Mouse (Mus musculus) spleen, adult 2 months (tissue): Measurements from ENCODE around the gene Homer2. TPM values are rescaled to one million over a fixed set of nuclear protein-coding genes. Genes with fewer than 3 reads are reported as not detected.

Experiments
- DNase-seq, 2 experiments: peaks; one replicate each; pipeline versions ENCODE4 v3.0.0 to v3.0.0-alpha.2; 2012 to 2021; ENCODE audit warnings: low spot score in 2 of 2, low read depth in 1 of 2
- H3K27ac ChIP-seq: fragments of 200-500 bp; 2 replicates; pipeline ENCODE4 v1.5.1; 2012; ENCODE audit warnings: low read length, inconsistent platforms; ENCODE audit not compliant: insufficient read depth
- H3K27me3 ChIP-seq: fragments of 200-500 bp; 2 replicates; pipeline ENCODE4 v1.6.1; 2012; ENCODE audit warnings: mild to moderate bottlenecking, moderate library complexity, low read length, inconsistent platforms; ENCODE audit not compliant: control insufficient read depth, insufficient read depth
- H3K36me3 ChIP-seq: fragments of 200-500 bp; 2 replicates; pipeline ENCODE4 v1.6.1; 2012; ENCODE audit warnings: mild to moderate bottlenecking, low read length, inconsistent platforms; ENCODE audit not compliant: control insufficient read depth, insufficient read depth
- H3K4me1 ChIP-seq: fragments of 200-500 bp; 2 replicates; pipeline ENCODE4 v1.6.1; 2011; ENCODE audit warnings: inconsistent platforms; ENCODE audit not compliant: control insufficient read depth, insufficient read depth, insufficient read length
- H3K4me3 ChIP-seq: fragments of 200-500 bp; 2 replicates; pipeline ENCODE4 v1.5.1; 2011; ENCODE audit warnings: mild to moderate bottlenecking, inconsistent platforms; ENCODE audit not compliant: insufficient read depth, insufficient read length; ENCODE audit errors: extremely low read depth
- CTCF ChIP-seq: fragments of 200-500 bp; IDR thresholded peaks from 2 replicates; pipeline ENCODE4 v1.5.1; 2011; ENCODE audit warnings: mild to moderate bottlenecking, inconsistent platforms; ENCODE audit not compliant: insufficient read depth, insufficient read length, insufficient replicate concordance; ENCODE audit errors: extremely low read depth
- POLR2A ChIP-seq: fragments of 200-500 bp; IDR thresholded peaks from 2 replicates; pipeline ENCODE4 v1.6.1; 2011; ENCODE audit warnings: low read depth, low read length, inconsistent platforms
- WGBS: fragments of 180-500 bp; shearing (Covaris S2); methylation state at CpG from one replicate; pipeline ENCODE4 v1.1.7; 2018; 5-methylcytosine and 5-hydroxymethylcytosine counted together
- polyA plus RNA-seq: library from polyadenylated mRNA; depleted of rRNA; stranded (reverse); fragments of >200 nt; gene quantifications from 2 replicates; pipeline ENCODE4 v1.2.3, GENCODE M21; 2012

Gene Homer2
- polyA plus RNA-seq, 1 experiment = 0.95 TPM

GRCm38 (mm10) chr7:81721271-81721670 is 13.9 kb upstream of the Homer2 start:
- no peaks in the 10 kb centered on the region for H3K4me1 ChIP-seq
- 85% methylated on average over 5 of the region's 5 CpGs for WGBS
- H3K27me3 ChIP-seq = no peaks in the 10 kb centered on the region

GRCm38 (mm10) chr7:81719216-81719661 is 11.9 kb upstream of the Homer2 start:
- no peak for DNase-seq
- WGBS = 92% methylated on average over 1 of the region's 1 CpGs
- Histone ChIP-seq H3K27ac (no peak overlapping the region), H3K4me3 (no peak overlapping the region), H3K4me1 (no peaks in the 10 kb centered on the region), H3K27me3 (no peaks in the 10 kb centered on the region), H3K36me3 (no peaks in the 10 kb centered on the region)
- TF ChIP-seq POLR2A (no peak), CTCF (no peak)

More at GRCm38 (mm10) chr7:81721271-81721670, 13.9 kb upstream of the Homer2 start:
- TF ChIP-seq POLR2A (no peak), CTCF (no peak)
- Histone ChIP-seq H3K4me3 (no peak overlapping the region), H3K36me3 (no peaks in the 10 kb centered on the region), H3K27ac (no peak overlapping the region)
- DNase-seq = no peak

GRCm38 (mm10) chr7:81718657-81719056 is 11.3 kb upstream of the Homer2 start:
- 75% methylated on average over 1 of the region's 1 CpGs for WGBS
- Histone ChIP-seq H3K4me1 (no peaks in the 10 kb centered on the region), H3K36me3 (no peaks in the 10 kb centered on the region), H3K27me3 (no peaks in the 10 kb centered on the region), H3K4me3 (no peak overlapping the region), H3K27ac (no peak overlapping the region)
- no peak for DNase-seq
- TF ChIP-seq POLR2A = no peak
- TF ChIP-seq CTCF = no peak

GRCm38 (mm10) chr7:81710166-81710565 is 2.8 kb upstream of the Homer2 start:
- Histone ChIP-seq H3K27ac (no peak overlapping the region), H3K36me3 (no peaks in the 10 kb centered on the region), H3K27me3 (peaks cover 16% of the 10 kb centered on the region), H3K4me3 (no peak overlapping the region), H3K4me1 (peaks cover 2% of the 10 kb centered on the region; the same call in 1 of the 2 replicates)
- no peak for DNase-seq
- WGBS = 89% methylated on average over 4 of the region's 4 CpGs
- TF ChIP-seq POLR2A = no peak
- TF ChIP-seq CTCF = no peak

- DNase-seq = no peak
- TF ChIP-seq CTCF (no peak), POLR2A (no peak)
- peaks cover 16% of the 10 kb centered on the region for H3K27me3 ChIP-seq
These were observed 838 bp upstream of the Homer2 start for GRCm38 (mm10) chr7:81708165-81708564.

GRCm38 (mm10) chr7:81706416-81707391 is 623 bp downstream of the Homer2 start:
- H3K4me3 ChIP-seq = no peak overlapping the region; the same call in 1 of the 2 replicates
- WGBS = under 1% methylated on average over 109 of the region's 114 CpGs
- H3K27ac ChIP-seq = no peak overlapping the region
- peaks cover 2% of the 10 kb centered on the region; the same call in 1 of the 2 replicates for H3K4me1 ChIP-seq
- TF ChIP-seq POLR2A = no peak
- no peak for TF ChIP-seq CTCF
- no peak for DNase-seq
- no peaks in the 10 kb centered on the region for H3K36me3 ChIP-seq
- H3K27me3 ChIP-seq = peaks cover 16% of the 10 kb centered on the region

More at GRCm38 (mm10) chr7:81708165-81708564, 838 bp upstream of the Homer2 start:
- Histone ChIP-seq H3K4me3 (no peak overlapping the region), H3K4me1 (peaks cover 2% of the 10 kb centered on the region; the same call in 1 of the 2 replicates), H3K36me3 (no peaks in the 10 kb centered on the region), H3K27ac (no peak overlapping the region)

- Histone ChIP-seq H3K27ac (no peak overlapping the region), H3K36me3 (no peaks in the 10 kb centered on the region), H3K4me3 (no peak overlapping the region), H3K27me3 (peaks cover 16% of the 10 kb centered on the region), H3K4me1 (peaks cover 2% of the 10 kb centered on the region; the same call in 1 of the 2 replicates)
- 55% methylated on average over 12 of the region's 12 CpGs for WGBS
- no peak for DNase-seq
- no peak for TF ChIP-seq POLR2A
- TF ChIP-seq CTCF = no peak
These were observed 1.3 kb downstream of the Homer2 start for GRCm38 (mm10) chr7:81706027-81706415.
